Mouse (Mus musculus) hindlimb bud, embryonic 11.5 days (tissue): ENCODE measurements at regions not wholly inside any gene's neighbourhood (a gene's known extent, or its start where the extent isn't known, plus 50 kb on each side); places are given as distances from the start of the nearest gene placed in this dataset.

Source experiments
- DNase-seq: peaks from one replicate; pipeline ENCODE4 v3.0.0-alpha.2; 2012; ENCODE audit warnings: low read depth, low spot score; ENCODE audit errors: extremely low spot score

GRCm38 (mm10) chr10:17540404-17541375 lies 182.3 kb upstream of the Cited2 start:
- DNase-seq, result no peak

- DNase-seq, result no peak
Observed at GRCm38 (mm10) chr10:17542104-17542846, 180.7 kb upstream of the Cited2 start.

GRCm38 (mm10) chr10:17542847-17543421 lies 180.1 kb upstream of the Cited2 start:
- no peak for DNase-seq

GRCm38 (mm10) chr10:17545291-17545690 lies 177.7 kb upstream of the Cited2 start:
- no peak for DNase-seq

- DNase-seq, result no peak
Observed at GRCm38 (mm10) chr10:17547986-17548385, 175.0 kb upstream of the Cited2 start.

GRCm38 (mm10) chr10:17548629-17549580 lies 174.1 kb upstream of the Cited2 start:
- no peak for DNase-seq

GRCm38 (mm10) chr10:17549711-17550637 lies 173.0 kb upstream of the Cited2 start:
- no peak for DNase-seq

- no peak for DNase-seq
Observed at GRCm38 (mm10) chr10:17550638-17551013, 172.4 kb upstream of the Cited2 start.

- no peak for DNase-seq
Observed at GRCm38 (mm10) chr10:17551869-17552268, 171.1 kb upstream of the Cited2 start.

GRCm38 (mm10) chr10:17552277-17552676 lies 170.7 kb upstream of the Cited2 start:
- DNase-seq, result no peak

- no peak for DNase-seq
Observed at GRCm38 (mm10) chr10:17556391-17556790, 166.6 kb upstream of the Cited2 start.

- DNase-seq, result no peak
Observed at GRCm38 (mm10) chr10:17559370-17559955, 163.6 kb upstream of the Cited2 start.

- no peak for DNase-seq
Observed at GRCm38 (mm10) chr10:17559980-17560379, 163.0 kb upstream of the Cited2 start.

GRCm38 (mm10) chr10:17561466-17561865 lies 161.6 kb upstream of the Cited2 start:
- DNase-seq, result no peak

- DNase-seq, result no peak
Observed at GRCm38 (mm10) chr10:17561977-17562376, 161.0 kb upstream of the Cited2 start.

- DNase-seq, result no peak
Observed at GRCm38 (mm10) chr10:17562410-17563350, 160.3 kb upstream of the Cited2 start.

- DNase-seq, result no peak
Observed at GRCm38 (mm10) chr10:17563351-17563749, 159.7 kb upstream of the Cited2 start.
